Mouse (Mus musculus) G1E (cell line): Measurements from ENCODE around the gene Tmco3. TPM values are rescaled to one million over a fixed set of nuclear protein-coding genes. Genes with fewer than 3 reads are reported as not detected.

ENCODE experiments used
- ATAC-seq: 2 replicates; pipeline ENCODE4 v1.8.0; 2016; ENCODE audit warnings: mild to moderate bottlenecking; ENCODE audit not compliant: insufficient number of reproducible peaks, poor library complexity, low FRiP score, severe bottlenecking; ENCODE audit errors: extremely low read depth
- DNase-seq: peaks from one replicate; pipeline ENCODE4 v3.0.0; 2012; ENCODE audit warnings: low spot score
- H3K27me3 ChIP-seq: 2 replicates; pipeline ENCODE4 v1.6.1; 2012; ENCODE audit warnings: mild to moderate bottlenecking, low read length, inconsistent platforms; ENCODE audit not compliant: insufficient read depth
- H3K36me3 ChIP-seq: replicated peaks from 2 replicates; pipeline ENCODE3; 2012; ENCODE audit warnings: mild to moderate bottlenecking, inconsistent platforms
- H3K4me1 ChIP-seq: 2 replicates; pipeline ENCODE4 v1.6.1; 2012; ENCODE audit warnings: low read depth, low read length, inconsistent platforms, mixed read lengths; ENCODE audit not compliant: insufficient read depth
- H3K4me3 ChIP-seq: 2 replicates; pipeline ENCODE4 v1.5.1; 2012; ENCODE audit warnings: low read depth, mild to moderate bottlenecking, inconsistent platforms, low read length, moderate library complexity, mixed read lengths
- H3K9me3 ChIP-seq: replicated peaks from 2 replicates; pipeline ENCODE4 v1.6.1; 2012; ENCODE audit warnings: inconsistent platforms
- CTCF ChIP-seq: IDR thresholded peaks from 2 replicates; pipeline ENCODE4 v1.5.1; 2012; ENCODE audit warnings: low read depth, low read length, inconsistent platforms, mixed read lengths
- GATA1 ChIP-seq: IDR thresholded peaks from 2 replicates; pipeline ENCODE4 v1.6.1; 2012; ENCODE audit warnings: borderline replicate concordance, low read length, inconsistent platforms, mixed read lengths
- GATA2 ChIP-seq: IDR thresholded peaks from 2 replicates; pipeline ENCODE4 v1.6.1; 2012; ENCODE audit warnings: low read depth, low read length, inconsistent platforms, borderline replicate concordance
- POLR2AphosphoS5 ChIP-seq: IDR thresholded peaks from 2 replicates; pipeline ENCODE4 v1.6.1; 2012; ENCODE audit warnings: low read depth, low read length, inconsistent platforms; ENCODE audit not compliant: insufficient replicate concordance
- TAL1 ChIP-seq: conservative IDR thresholded peaks from 2 replicates; pipeline ENCODE4 v1.6.1; 2012; ENCODE audit warnings: low read depth, low read length, inconsistent platforms, mixed read lengths
- polyA plus RNA-seq: library from polyadenylated mRNA; stranded (reverse); fragments of >175 nt; gene quantifications from 2 replicates; pipeline ENCODE4 v1.2.3, GENCODE M21; 2012
- total RNA-seq, 2 experiments: library from RNA; stranded (forward) in 1 of 2; stranded (reverse) in 1 of 2; fragments of 200-1000 nt in 1 of 2; fragments of >200 nt in 1 of 2; fragmentation: Nextera tagmentation in 1 of 2; gene quantifications; 2 replicates each; pipeline ENCODE4 v1.2.3; 2014 to 2017

Tmco3 gene
- total and polyA plus RNA-seq, 3 experiments: 5.8 to 13.4 (median 12.6) TPM

- Histone ChIP-seq H3K4me1 (peaks cover 57% of the 10 kb centered on the region), H3K27me3 (no peaks in the 10 kb centered on the region; the same call in 1 of the 2 replicates), H3K9me3 (no peaks in the 10 kb centered on the region), H3K4me3 (peak overlapping the region; percentile 82), H3K36me3 (peaks cover 47% of the 10 kb centered on the region)
- DNase-seq (no peak), ATAC-seq (no peak)
- TF ChIP-seq TAL1: no peak
- TF ChIP-seq GATA2: no peak
- TF ChIP-seq CTCF: no peak
- no peak for TF ChIP-seq GATA1
- no peak for TF ChIP-seq POLR2AphosphoS5
These were observed 51.6 kb downstream of the Tmco3 start for GRCm38 (mm10) chr8:13339646-13339990.

GRCm38 (mm10) chr8:13340650-13341049 is 52.7 kb downstream of the Tmco3 start:
- no peak for DNase-seq
- Histone ChIP-seq H3K4me3 (peak overlapping the region; percentile 82), H3K9me3 (no peaks in the 10 kb centered on the region), H3K27me3 (no peaks in the 10 kb centered on the region; the same call in 1 of the 2 replicates), H3K36me3 (peaks cover 57% of the 10 kb centered on the region), H3K4me1 (peaks cover 68% of the 10 kb centered on the region)
- ATAC-seq: no peak
- TF ChIP-seq POLR2AphosphoS5 (0 out of 2 replicates have a peak, but pooled peaks have one; percentile 31), GATA1 (no peak), GATA2 (no peak), TAL1 (no peak), CTCF (no peak)

- TF ChIP-seq POLR2AphosphoS5 (no peak), TAL1 (no peak), GATA2 (no peak), GATA1 (no peak), CTCF (no peak)
- H3K4me3 ChIP-seq: peak overlapping the region; percentile 41; the same call in 1 of the 2 replicates
- H3K4me1 ChIP-seq: peaks cover 80% of the 10 kb centered on the region
- peaks cover 74% of the 10 kb centered on the region for H3K36me3 ChIP-seq
- ATAC-seq: no peak
- no peaks in the 10 kb centered on the region; the same call in 1 of the 2 replicates for H3K27me3 ChIP-seq
- DNase-seq: no peak
- no peaks in the 10 kb centered on the region for H3K9me3 ChIP-seq
These were observed 54.4 kb downstream of the Tmco3 start for GRCm38 (mm10) chr8:13342340-13342739.

- no peaks in the 10 kb centered on the region for H3K9me3 ChIP-seq
- H3K36me3 ChIP-seq: peaks cover 82% of the 10 kb centered on the region
- ATAC-seq (no peak), DNase-seq (no peak)
- H3K4me3 ChIP-seq: no peak overlapping the region
- TF ChIP-seq CTCF (no peak), GATA1 (no peak), TAL1 (peak; percentile 32; the same call in 1 of the 2 replicates)
- no peaks in the 10 kb centered on the region; the same call in 1 of the 2 replicates for H3K27me3 ChIP-seq
- peaks cover 75% of the 10 kb centered on the region for H3K4me1 ChIP-seq
These were observed 55.1 kb downstream of the Tmco3 start for GRCm38 (mm10) chr8:13343134-13343533.

GRCm38 (mm10) chr8:13350052-13350451 is 62.1 kb downstream of the Tmco3 start:
- DNase-seq: no peak
- no peak overlapping the region for H3K4me3 ChIP-seq
- no peak for ATAC-seq
- H3K4me1 ChIP-seq: peaks cover 88% of the 10 kb centered on the region
- peaks cover 100% of the 10 kb centered on the region for H3K36me3 ChIP-seq
- TF ChIP-seq POLR2AphosphoS5 (no peak; the same call in 1 of the 2 replicates), TAL1 (no peak)
- no peaks in the 10 kb centered on the region for H3K27me3 ChIP-seq
- no peaks in the 10 kb centered on the region for H3K9me3 ChIP-seq

- DNase-seq (no peak), ATAC-seq (no peak)
- Histone ChIP-seq H3K4me3 (no peak overlapping the region; the same call in 1 of the 2 replicates), H3K27me3 (no peaks in the 10 kb centered on the region), H3K4me1 (peaks cover 88% of the 10 kb centered on the region), H3K9me3 (no peaks in the 10 kb centered on the region), H3K36me3 (peaks cover 100% of the 10 kb centered on the region)
- TF ChIP-seq POLR2AphosphoS5 (peak; percentile 70; the same call in 1 of the 2 replicates), GATA2 (no peak)
These were observed 63.6 kb downstream of the Tmco3 start for GRCm38 (mm10) chr8:13351593-13351992.

GRCm38 (mm10) chr8:13352601-13353000 is 64.6 kb downstream of the Tmco3 start:
- peaks cover 91% of the 10 kb centered on the region for H3K4me1 ChIP-seq
- DNase-seq (no peak), ATAC-seq (no peak)
- peaks cover 100% of the 10 kb centered on the region for H3K36me3 ChIP-seq
- no peaks in the 10 kb centered on the region for H3K27me3 ChIP-seq
- H3K4me3 ChIP-seq: no peak overlapping the region
- no peaks in the 10 kb centered on the region for H3K9me3 ChIP-seq
- no peak for TF ChIP-seq GATA1
- no peak for TF ChIP-seq CTCF
- TF ChIP-seq GATA2: no peak
- no peak for TF ChIP-seq TAL1
- TF ChIP-seq POLR2AphosphoS5: no peak; the same call in 1 of the 2 replicates
